Comparison of ENCODE assay signal across 8 mouse cellular contexts in the genomic region with DNA sequence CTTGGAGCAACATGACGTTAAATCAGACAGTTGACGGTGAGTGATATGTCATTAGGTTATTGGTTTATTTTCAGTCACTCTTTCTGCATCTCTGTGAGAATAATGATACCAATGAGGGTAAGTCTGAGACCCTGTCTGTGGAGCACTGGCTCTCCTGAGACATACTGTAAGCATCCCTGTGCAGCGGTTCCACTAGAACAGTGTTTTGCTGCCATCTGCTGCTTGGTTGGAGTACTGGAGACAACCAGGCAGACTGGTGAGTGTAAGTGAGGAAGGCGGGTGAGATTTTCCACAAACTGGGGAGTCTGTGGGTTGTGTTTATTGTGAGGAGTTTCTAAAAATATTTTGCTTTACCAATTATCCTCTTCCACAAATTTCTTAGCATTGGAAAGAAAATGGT.
DNase-seq lines count a peak whose midpoint lies in the region; ATAC-seq lines count a peak whose summit lies in the region.

No protein-coding gene starts in this region.

- H3K4me3 ChIP-seq in midbrain, embryonic 13.5 days (replicated peaks) = no peak overlapping the region

- H3K4me2 ChIP-seq in midbrain, embryonic 13.5 days (replicated peaks) = no peak overlapping the region

- H3K9ac ChIP-seq in midbrain, embryonic 13.5 days (replicated peaks) = no peak overlapping the region

- peak; percentile 16 for DNase-seq in ovary, adult 18-20 months (ENCODE audit: low spot score)
- DNase-seq in ovary, postnatal 10 days (ENCODE audit: low spot score) = no peak
- DNase-seq in cerebellum, postnatal 36 days = peak; percentile 73 to 82
- peak; percentile 75 for DNase-seq in gastrocnemius, adult 18-20 months (ENCODE audit: low spot score)
- peak; percentile 26 for DNase-seq in kidney, adult 11 months
- peak; percentile 77 to 78 for DNase-seq in left cerebral cortex, postnatal 25 days (ENCODE audit: low spot score in 2 of 2)
- peak; percentile 19 to 22 for DNase-seq in spleen, postnatal 14 days (ENCODE audit: low spot score in 2 of 2)

- no peaks in the 10 kb centered on the region for H3K36me3 ChIP-seq in midbrain, embryonic 13.5 days

- no peaks in the 10 kb centered on the region for H3K27me3 ChIP-seq in midbrain, embryonic 13.5 days

- H3K9me3 ChIP-seq in midbrain, embryonic 13.5 days = no peaks in the 10 kb centered on the region

- H3K27ac ChIP-seq in midbrain, embryonic 13.5 days = no peak overlapping the region

- WGBS in midbrain, embryonic 13.5 days = 41% methylated on average over 4 of the region's 4 CpGs

- no peaks in the 10 kb centered on the region for H3K4me1 ChIP-seq in midbrain, embryonic 13.5 days (replicated peaks)

- peak; percentile 90 for ATAC-seq in midbrain, embryonic 13.5 days

- intact Hi-C loops in left cerebral cortex, postnatal 25 days (cut with DNase I) = loop anchor here (1.0 to 10.0 kb wide), 3 partner anchors 136 to 274 kb away; a partner anchor contains a TSS
